Mouse (Mus musculus) urinary bladder, adult 2 months (tissue): ENCODE results near the gene Akap13. TPM values are rescaled to one million over a fixed set of nuclear protein-coding genes. Genes with fewer than 3 reads are reported as not detected.
"Not testable (repeated sequence)": the region's sequence is repeated elsewhere in the genome, so short reads cannot be mapped to it uniquely, and the experiment has no call there.

Experiments used
- DNase-seq: peaks from one replicate; pipeline ENCODE4 v3.0.0; 2022; ENCODE audit warnings: low spot score
- polyA plus RNA-seq: library from polyadenylated mRNA; depleted of rRNA; stranded (reverse); fragments of >200 nt; gene quantifications from 2 replicates; pipeline ENCODE4 v1.2.3, GENCODE M21; 2012

Gene Akap13
- polyA plus RNA-seq, 1 experiment = 27.1 TPM

- no peak for DNase-seq
These were observed 140.9 kb downstream of the Akap13 start for GRCm38 (mm10) chr7:75596058-75596748.

- DNase-seq = no peak
These were observed 142.5 kb downstream of the Akap13 start for GRCm38 (mm10) chr7:75597840-75598239.

GRCm38 (mm10) chr7:75600360-75601075 is 145.2 kb downstream of the Akap13 start:
- DNase-seq = no peak

- DNase-seq = no peak
These were observed 151.9 kb downstream of the Akap13 start for GRCm38 (mm10) chr7:75607248-75607647.

- DNase-seq = no peak
These were observed 153.4 kb downstream of the Akap13 start for GRCm38 (mm10) chr7:75608716-75609115.

GRCm38 (mm10) chr7:75609456-75610262 is 154.3 kb downstream of the Akap13 start:
- DNase-seq = no peak

GRCm38 (mm10) chr7:75610391-75610790 is 155.1 kb downstream of the Akap13 start:
- DNase-seq = no peak

- DNase-seq = no peak
These were observed 156.1 kb downstream of the Akap13 start for GRCm38 (mm10) chr7:75611261-75611950.

GRCm38 (mm10) chr7:75612000-75612682 is 156.8 kb downstream of the Akap13 start:
- no peak for DNase-seq

- DNase-seq = no peak
These were observed 157.3 kb downstream of the Akap13 start for GRCm38 (mm10) chr7:75612683-75613053.

GRCm38 (mm10) chr7:75613240-75613639 is 157.9 kb downstream of the Akap13 start:
- DNase-seq = no peak

GRCm38 (mm10) chr7:75614826-75615225 is 159.5 kb downstream of the Akap13 start:
- no peak for DNase-seq

- not testable (repeated sequence) for DNase-seq
These were observed 161.9 kb downstream of the Akap13 start for GRCm38 (mm10) chr7:75617246-75617645.

- DNase-seq = no peak
These were observed 163.4 kb downstream of the Akap13 start for GRCm38 (mm10) chr7:75618699-75619098.

GRCm38 (mm10) chr7:75619875-75620274 is 164.5 kb downstream of the Akap13 start:
- DNase-seq = no peak

- no peak for DNase-seq
These were observed 165.1 kb downstream of the Akap13 start for GRCm38 (mm10) chr7:75620395-75620960.

GRCm38 (mm10) chr7:75620976-75621375 is 165.6 kb downstream of the Akap13 start:
- no peak for DNase-seq

- DNase-seq = no peak
These were observed 172.5 kb downstream of the Akap13 start for GRCm38 (mm10) chr7:75627831-75628230.

- no peak for DNase-seq
These were observed 174.3 kb downstream of the Akap13 start for GRCm38 (mm10) chr7:75629669-75630068.

GRCm38 (mm10) chr7:75632941-75633340 is 177.6 kb downstream of the Akap13 start:
- DNase-seq = no peak

- no peak for DNase-seq
These were observed 178.1 kb downstream of the Akap13 start for GRCm38 (mm10) chr7:75633393-75633792.
